Mouse (Mus musculus) kidney, embryonic 15.5 days (tissue): ENCODE measurements around the gene H2-DMb2. TPM values are rescaled to one million over a fixed set of nuclear protein-coding genes. Genes with fewer than 3 reads are reported as not detected.
"Not testable (repeated sequence)": the region's sequence is repeated elsewhere in the genome, so short reads cannot be mapped to it uniquely, and the experiment has no call there.

Experiments
- ATAC-seq: fragments of 200-750 bp; cut with Nextera tagmentation; replicated peaks from 2 replicates; pipeline ENCODE4 v1.8.0; 2017; ENCODE audit warnings: moderate TSS enrichment; ENCODE audit not compliant: low FRiP score
- H3K27ac ChIP-seq: fragments of 300-500 bp; sonication (generic); 2 replicates; pipeline ENCODE4 v1.5.1; 2015; ENCODE audit warnings: mild to moderate bottlenecking, inconsistent platforms
- H3K27me3 ChIP-seq: fragments of 300-500 bp; sonication (generic); 2 replicates; pipeline ENCODE4 v1.6.1; 2015; ENCODE audit warnings: inconsistent platforms
- H3K36me3 ChIP-seq: fragments of 300-500 bp; sonication (generic); 2 replicates; pipeline ENCODE4 v1.6.1; 2015; ENCODE audit warnings: inconsistent platforms
- H3K4me1 ChIP-seq: fragments of 300-500 bp; sonication (generic); 2 replicates; pipeline ENCODE4 v1.6.1; 2015; ENCODE audit warnings: inconsistent platforms
- H3K4me2 ChIP-seq: fragments of 300-500 bp; sonication (generic); 2 replicates; pipeline ENCODE4 v1.6.1; 2015; ENCODE audit warnings: moderate library complexity, mild to moderate bottlenecking, inconsistent platforms
- H3K4me3 ChIP-seq: fragments of 300-500 bp; sonication (generic); replicated peaks from 2 replicates; pipeline ENCODE4 v1.5.1; 2015; ENCODE audit warnings: mild to moderate bottlenecking, inconsistent platforms
- H3K9ac ChIP-seq: fragments of 300-500 bp; sonication (generic); 2 replicates; pipeline ENCODE4 v1.6.1; 2015; ENCODE audit warnings: mild to moderate bottlenecking, inconsistent platforms
- H3K9me3 ChIP-seq: fragments of 300-500 bp; sonication (generic); replicated peaks from 2 replicates; pipeline ENCODE4 v1.6.1; 2016; ENCODE audit warnings: inconsistent platforms
- WGBS: fragments of 180-500 bp; shearing (Covaris S2); methylation state at CpG from one replicate; pipeline ENCODE4 v1.1.7; 2015; ENCODE audit warnings: mixed read lengths; 5-methylcytosine and 5-hydroxymethylcytosine counted together
- polyA plus RNA-seq: library from polyadenylated mRNA; unstranded; fragments of >200 nt; fragmentation: Nextera tagmentation; extraction: Ambion mirVana; gene quantifications from 2 replicates; pipeline ENCODE4 v1.2.1, GENCODE M21; 2015

Gene H2-DMb2
- polyA plus RNA-seq, 1 experiment from 2014 or later, result 25.3 TPM

GRCm38 (mm10) chr17:34141448-34141847 lies 1.7 kb upstream of the H2-DMb2 start:
- Histone ChIP-seq H3K9me3 (no peaks in the 10 kb centered on the region), H3K27ac (no peak overlapping the region), H3K27me3 (peaks cover 50% of the 10 kb centered on the region), H3K4me3 (no peak overlapping the region), H3K36me3 (no peaks in the 10 kb centered on the region), H3K4me2 (no peak overlapping the region), H3K9ac (no peak overlapping the region), H3K4me1 (peaks cover 29% of the 10 kb centered on the region)
- 65% methylated on average over 4 of the region's 4 CpGs for WGBS
- no peak for ATAC-seq

DNA sequence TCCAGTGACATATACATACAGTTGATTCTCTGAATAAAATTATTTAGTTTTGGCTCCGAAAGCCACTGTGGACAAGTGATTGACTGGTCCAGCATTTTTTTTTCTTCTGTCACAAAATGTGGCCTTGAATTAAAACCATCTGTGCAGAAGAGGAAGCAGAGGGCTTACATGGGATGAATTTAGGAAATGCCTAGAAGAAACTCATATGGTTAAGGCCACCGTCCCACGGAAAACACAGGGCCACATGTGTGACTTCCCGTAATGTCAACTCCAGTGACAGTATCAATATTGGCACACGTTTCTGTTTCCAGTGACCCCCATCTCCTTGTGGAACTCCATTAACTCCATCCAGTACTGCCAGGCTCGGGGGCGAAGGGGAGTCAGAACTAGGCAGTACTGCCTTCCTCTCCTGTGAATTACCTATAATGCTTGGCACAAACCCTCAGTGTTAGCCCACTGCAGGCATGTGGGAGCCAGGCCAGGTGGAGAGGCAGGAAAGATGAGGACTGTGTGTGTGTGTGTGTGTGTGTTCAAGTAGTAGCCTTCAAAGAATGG lies 574 bp upstream of the H2-DMb2 start:
- Histone ChIP-seq H3K4me1 (peaks cover 29% of the 10 kb centered on the region), H3K27me3 (peaks cover 41% of the 10 kb centered on the region), H3K27ac (peak overlapping the region; percentile 70), H3K36me3 (no peaks in the 10 kb centered on the region), H3K9ac (no peak overlapping the region), H3K4me3 (no peak overlapping the region), H3K4me2 (peak overlapping the region; percentile 8), H3K9me3 (no peaks in the 10 kb centered on the region)
- 76% methylated on average over 7 of the region's 7 CpGs for WGBS
- ATAC-seq, result no peak

- ATAC-seq, result no peak
- 61% methylated on average over 5 of the region's 5 CpGs for WGBS
- H3K4me2 ChIP-seq, result peak overlapping the region; percentile 8
These were observed 354 bp downstream of the H2-DMb2 start for GRCm38 (mm10) chr17:34143461-34143860.

GRCm38 (mm10) chr17:34144221-34144620 lies 1.1 kb downstream of the H2-DMb2 start:
- H3K27me3 ChIP-seq, result peaks cover 24% of the 10 kb centered on the region
- H3K9ac ChIP-seq, result 0 out of 2 replicates have a peak overlapping the region, but pooled peaks have one; percentile 14
- H3K4me2 ChIP-seq, ATAC-seq, H3K9me3 ChIP-seq, H3K4me3 ChIP-seq, H3K36me3 ChIP-seq: not testable (repeated sequence)
- peak overlapping the region; percentile 62; the same call in 1 of the 2 replicates for H3K27ac ChIP-seq
- 84% methylated on average over 4 of the region's 4 CpGs for WGBS
- peaks cover 22% of the 10 kb centered on the region for H3K4me1 ChIP-seq

More at GRCm38 (mm10) chr17:34143461-34143860, 354 bp downstream of the H2-DMb2 start:
- no peak overlapping the region for H3K9ac ChIP-seq
- H3K36me3 ChIP-seq, result no peaks in the 10 kb centered on the region
- H3K4me3 ChIP-seq, result no peak overlapping the region
- no peaks in the 10 kb centered on the region for H3K9me3 ChIP-seq
- no peak overlapping the region for H3K27ac ChIP-seq
- H3K4me1 ChIP-seq, result peaks cover 29% of the 10 kb centered on the region
- peaks cover 32% of the 10 kb centered on the region for H3K27me3 ChIP-seq

GRCm38 (mm10) chr17:34144960-34145371 lies 1.9 kb downstream of the H2-DMb2 start:
- peak; percentile 45; the same call in 1 of the 2 replicates for ATAC-seq
- 0 out of 2 replicates have a peak overlapping the region, but pooled peaks have one; percentile 7 for H3K9ac ChIP-seq
- whole genome bisulfite sequencing, result 51% methylated on average over 3 of the region's 3 CpGs
- no peaks in the 10 kb centered on the region for H3K9me3 ChIP-seq
- H3K4me1 ChIP-seq, result peaks cover 15% of the 10 kb centered on the region
- H3K27me3 ChIP-seq, result peaks cover 21% of the 10 kb centered on the region
- peak overlapping the region; percentile 30 for H3K4me2 ChIP-seq
- peak overlapping the region; percentile 70 for H3K27ac ChIP-seq
- no peaks in the 10 kb centered on the region for H3K36me3 ChIP-seq
- H3K4me3 ChIP-seq, result 0 out of 2 replicates have a peak overlapping the region, but pooled peaks have one; percentile 4

GRCm38 (mm10) chr17:34152923-34153322 lies 9.8 kb downstream of the H2-DMb2 start, which contains the start of gene H2-DMb1:
Gene H2-DMb1, plus strand, starts transcription at chr17:34153072.
- WGBS, result 61% methylated on average over 4 of the region's 4 CpGs
- no peaks in the 10 kb centered on the region for H3K36me3 ChIP-seq
- peak; percentile 77 for ATAC-seq
- H3K4me1 ChIP-seq, result no peaks in the 10 kb centered on the region
- H3K27ac ChIP-seq, result no peak within 1 kb of the TSS
- no peak within 1 kb of the TSS for H3K4me2 ChIP-seq
- H3K9ac ChIP-seq, result no peak within 1 kb of the TSS
- no peak within 1 kb of the TSS for H3K4me3 ChIP-seq
- H3K9me3 ChIP-seq, result no peaks in the 10 kb centered on the region
- H3K27me3 ChIP-seq, result 0 out of 2 replicates have a peak, but pooled peaks cover 3% of the 10 kb centered on the region

- Histone ChIP-seq H3K4me2 (no peak overlapping the region), H3K36me3 (no peaks in the 10 kb centered on the region), H3K9me3 (no peaks in the 10 kb centered on the region), H3K27me3 (0 out of 2 replicates have a peak, but pooled peaks cover 3% of the 10 kb centered on the region), H3K4me1 (no peaks in the 10 kb centered on the region), H3K4me3 (no peak overlapping the region), H3K9ac (no peak overlapping the region), H3K27ac (no peak overlapping the region)
- WGBS, result 36% methylated on average over 5 of the region's 5 CpGs
- ATAC-seq, result no peak
These were observed 12.4 kb downstream of the H2-DMb2 start for GRCm38 (mm10) chr17:34155534-34155933.

DNA sequence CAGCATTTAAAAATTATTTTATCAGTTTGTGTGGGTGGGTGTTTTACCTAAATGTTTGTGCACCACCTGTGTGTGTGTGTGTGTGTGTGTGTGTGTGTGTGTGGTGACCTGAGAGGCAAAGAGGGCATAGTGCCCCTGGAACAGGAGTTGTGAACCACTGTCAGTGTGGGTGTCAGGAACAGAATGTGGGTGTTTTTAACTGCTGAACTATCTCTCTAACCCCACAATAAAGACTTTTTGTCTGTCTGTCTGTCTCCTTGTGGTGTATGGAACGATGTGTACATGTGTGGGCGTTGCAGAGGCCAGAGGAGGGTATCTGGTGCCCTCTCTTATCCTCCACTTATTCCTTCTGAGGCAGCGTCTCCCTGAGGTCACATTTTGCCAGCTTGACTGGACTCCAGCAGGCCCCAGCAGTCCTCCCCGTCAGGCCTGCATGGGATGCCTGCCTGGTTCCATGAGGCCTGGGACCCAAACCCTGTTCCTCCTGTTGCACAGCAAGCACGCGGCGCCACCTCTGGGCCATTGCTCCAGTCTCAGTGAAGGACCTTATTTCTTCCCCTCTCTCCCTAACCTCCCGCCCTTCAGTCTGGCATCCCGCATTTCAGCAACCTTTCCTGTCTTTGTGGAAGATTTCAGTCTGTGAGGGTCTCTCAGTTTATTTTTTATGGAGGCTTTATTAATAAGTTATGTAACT lies 21.2 kb downstream of the H2-DMb2 start:
- H3K4me2 ChIP-seq, result no peak overlapping the region
- H3K27me3 ChIP-seq, result 0 out of 2 replicates have a peak, but pooled peaks cover 6% of the 10 kb centered on the region
- no peak overlapping the region for H3K4me3 ChIP-seq
- ATAC-seq, result no peak
- H3K36me3 ChIP-seq, result no peaks in the 10 kb centered on the region
- no peaks in the 10 kb centered on the region for H3K9me3 ChIP-seq
- H3K27ac ChIP-seq, result no peak overlapping the region
- no peaks in the 10 kb centered on the region for H3K4me1 ChIP-seq
- 51% methylated on average over 9 of the region's 9 CpGs for WGBS
- no peak overlapping the region for H3K9ac ChIP-seq

DNA sequence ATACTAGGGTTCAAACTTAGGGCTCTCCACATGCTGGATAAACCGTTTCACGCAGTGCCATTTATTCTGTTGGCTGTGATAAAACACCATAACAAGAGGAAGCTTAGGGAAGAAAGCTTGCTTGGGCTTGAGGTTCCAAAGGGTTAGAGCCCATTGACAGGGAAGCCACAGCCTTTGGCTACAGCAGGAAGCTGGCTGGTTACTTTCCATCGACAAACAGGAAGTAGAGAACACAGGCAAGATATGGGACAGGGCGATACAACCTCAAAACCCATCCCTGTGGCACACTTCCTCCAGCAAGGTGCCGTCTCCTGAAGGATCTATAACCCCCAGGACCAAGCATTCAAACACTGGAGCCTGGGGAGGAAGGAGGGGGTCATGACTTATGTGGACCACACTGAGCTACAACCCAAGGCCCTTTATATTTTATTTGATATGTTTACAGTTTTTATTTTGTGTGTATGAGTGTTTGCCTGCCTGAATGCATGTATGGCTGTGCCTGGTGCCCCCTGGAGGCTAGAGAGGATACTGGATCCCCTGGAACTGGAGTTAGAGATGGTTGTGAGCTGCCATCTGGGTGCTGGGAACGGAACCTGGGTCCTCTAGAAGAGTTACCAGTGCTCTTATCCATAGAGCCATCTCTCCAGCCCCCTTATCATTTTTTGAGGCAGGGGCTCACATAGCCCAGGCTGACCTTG lies 22.1 kb downstream of the H2-DMb2 start:
- 79% methylated on average over 6 of the region's 6 CpGs for WGBS
- Histone ChIP-seq H3K36me3 (no peaks in the 10 kb centered on the region), H3K9ac (no peak overlapping the region), H3K27ac (no peak overlapping the region), H3K27me3 (0 out of 2 replicates have a peak, but pooled peaks cover 6% of the 10 kb centered on the region), H3K4me1 (no peaks in the 10 kb centered on the region), H3K9me3 (no peaks in the 10 kb centered on the region), H3K4me2 (no peak overlapping the region), H3K4me3 (no peak overlapping the region)
- no peak for ATAC-seq

DNA sequence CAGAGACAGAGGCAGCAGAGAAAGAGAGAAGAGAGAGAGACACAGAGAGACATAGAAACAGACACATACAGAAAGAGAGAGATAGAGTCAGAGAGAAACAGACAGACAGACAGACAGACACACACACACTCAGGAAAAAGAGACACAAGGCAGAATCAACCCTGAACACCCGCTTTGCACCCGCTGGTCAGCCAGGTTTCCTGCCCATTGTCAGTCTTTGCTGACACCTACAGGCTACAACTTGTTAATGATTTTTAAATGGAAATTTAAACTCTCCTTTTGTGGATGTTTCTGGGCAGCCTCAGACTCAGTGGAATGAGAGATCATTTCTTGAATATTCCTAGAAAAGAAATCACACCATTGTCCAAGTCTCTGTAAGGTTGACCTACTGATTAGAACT lies 26.2 kb downstream of the H2-DMb2 start:
- H3K4me2 ChIP-seq, result no peak overlapping the region
- H3K4me1 ChIP-seq, result 0 out of 2 replicates have a peak, but pooled peaks cover 3% of the 10 kb centered on the region
- no peak overlapping the region for H3K27ac ChIP-seq
- no peak for ATAC-seq
- H3K27me3 ChIP-seq, result peaks cover 10% of the 10 kb centered on the region
- no peak overlapping the region for H3K4me3 ChIP-seq
- H3K36me3 ChIP-seq, result no peaks in the 10 kb centered on the region
- H3K9ac ChIP-seq, result no peak overlapping the region
- no peaks in the 10 kb centered on the region for H3K9me3 ChIP-seq
- 0% methylated on average over 2 of the region's 2 CpGs for WGBS

GRCm38 (mm10) chr17:34170487-34170876 lies 27.4 kb downstream of the H2-DMb2 start:
- WGBS, result 21% methylated on average over 4 of the region's 4 CpGs
- no peak for ATAC-seq
- peaks cover 13% of the 10 kb centered on the region for H3K27me3 ChIP-seq
- 0 out of 2 replicates have a peak, but pooled peaks cover 3% of the 10 kb centered on the region for H3K4me1 ChIP-seq
- H3K36me3 ChIP-seq, result no peaks in the 10 kb centered on the region
- H3K4me2 ChIP-seq, result no peak overlapping the region
- no peak overlapping the region for H3K9ac ChIP-seq
- H3K4me3 ChIP-seq, result no peak overlapping the region
- no peak overlapping the region for H3K27ac ChIP-seq
- no peaks in the 10 kb centered on the region for H3K9me3 ChIP-seq
